17 mouse cellular contexts compared by ENCODE assay signal in genomic region chr6:65611834-65612233, GRCm38 (mm10). TPM values are rescaled to one million over a fixed set of nuclear protein-coding genes. Genes with fewer than 3 reads are reported as not detected.
A peak's percentile ranks its signal among the peaks of the same experiment; 100 is the strongest.
DNase-seq lines count a peak whose midpoint lies in the region; ATAC-seq and TF ChIP-seq lines count a peak whose summit lies in the region.
"Had no signal": no experiment of that assay in that cellular context is flagged by ENCODE, and none has a peak within 500 bp of the region (broad histone marks: within the 10 kb centered on the region; RNA-seq: fewer than 3 reads in every experiment).

No protein-coding gene starts in this region.

- H3K27ac ChIP-seq in heart, embryonic 16.5 days (ENCODE audit: low read length): peak overlapping the region; percentile 78
- H3K27ac ChIP-seq in layer of hippocampus, adult 2 months: no peak overlapping the region
- H3K27ac ChIP-seq: forebrain, embryonic 15.5 days; gastrocnemius, adult 2 months; hindbrain, embryonic 12.5 days; liver, embryonic 14.5 days had no signal

- no peak for TF ChIP-seq CTCF in layer of hippocampus, adult 2 months (conservative IDR thresholded peaks at IDR 0.05)

- no peak overlapping the region for H3K4me3 ChIP-seq in heart, embryonic 16.5 days (ENCODE audit: low read length)
- no peak overlapping the region for H3K4me3 ChIP-seq in layer of hippocampus, adult 2 months
- H3K4me3 ChIP-seq: forebrain, embryonic 15.5 days; gastrocnemius, adult 2 months; hindbrain, embryonic 12.5 days had no signal

- H3K9ac ChIP-seq in heart, embryonic 16.5 days (ENCODE audit: low read length): no peak overlapping the region
- H3K9ac ChIP-seq: forebrain, embryonic 15.5 days; hindbrain, embryonic 12.5 days; liver, embryonic 14.5 days had no signal

- peaks cover 18% of the 10 kb centered on the region for H3K4me1 ChIP-seq in heart, embryonic 16.5 days (ENCODE audit: control insufficient read depth, insufficient read depth, low read length)
- H3K4me1 ChIP-seq: forebrain, embryonic 15.5 days; hindbrain, embryonic 12.5 days had no signal

- H3K4me2 ChIP-seq in heart, embryonic 16.5 days (ENCODE audit: low read depth, low read length): no peak overlapping the region
- H3K4me2 ChIP-seq: forebrain, embryonic 15.5 days; hindbrain, embryonic 12.5 days had no signal

- no peaks in the 10 kb centered on the region for H3K36me3 ChIP-seq in heart, embryonic 16.5 days (ENCODE audit: control insufficient read depth, insufficient read depth)
- H3K36me3 ChIP-seq: forebrain, embryonic 15.5 days; hindbrain, embryonic 12.5 days had no signal

- peak; percentile 33 for ATAC-seq in granulocyte monocyte progenitor cell, adult 5-6 weeks (replicated peaks; ENCODE audit: poor library complexity, severe bottlenecking)
- peak; percentile 90 for ATAC-seq in heart, embryonic 16.5 days (replicated peaks; ENCODE audit: extremely low read depth, insufficient read depth, low FRiP score)
- peak; percentile 46; the same call in 1 of the 2 replicates for ATAC-seq in neutrophil, adult 5-6 weeks (ENCODE audit: extremely low read depth, insufficient number of reproducible peaks, low FRiP score, poor library complexity, severe bottlenecking)
- no peak; the same call in 1 of the 2 replicates for ATAC-seq in megakaryocyte-erythroid progenitor cell, adult 5-6 weeks (replicated peaks; ENCODE audit: low FRiP score, low TSS enrichment, poor library complexity, severe bottlenecking)
- ATAC-seq: forebrain, embryonic 15.5 days had no signal

- H3K27me3 ChIP-seq in heart, embryonic 16.5 days (ENCODE audit: control insufficient read depth, insufficient read depth, low read length): no peaks in the 10 kb centered on the region
- H3K27me3 ChIP-seq: forebrain, embryonic 15.5 days; hindbrain, embryonic 12.5 days had no signal

- peak; percentile 91 for DNase-seq in heart, adult 11 months
- no peak for DNase-seq in heart, postnatal 36 days
- DNase-seq in layer of hippocampus, adult 2 months (ENCODE audit: low spot score in 2 of 2): no peak
- DNase-seq in right cerebral cortex, adult 2 months (ENCODE audit: low spot score in 2 of 2): no peak
- DNase-seq: cerebellum, postnatal 36 days; gastrocnemius, adult 2 months; kidney, adult 18-20 months; kidney, postnatal 36 days; right cerebral cortex, postnatal 4 days; thymus, postnatal 14 days had no signal

- no peaks in the 10 kb centered on the region for H3K9me3 ChIP-seq in heart, embryonic 16.5 days (replicated peaks; ENCODE audit: control insufficient read depth, low read length)
- H3K9me3 ChIP-seq: forebrain, embryonic 15.5 days; hindbrain, embryonic 12.5 days had no signal

- intact Hi-C loops in heart, postnatal 36 days (cut with DNase I): loop anchor here (5.0 kb wide), 1 partner anchor 35 kb away; no protein-coding TSS in a partner anchor

RNA-seq across cellular contexts. Expression of gene Ndnf, which starts 59.6 kb away (rescaled TPM):
- 1 to 10 TPM; 2.0 to 3.9 TPM for total RNA-seq in heart, postnatal 36 days (2021)
- not detected in 2 replicates for total RNA-seq in granulocyte monocyte progenitor cell, adult 5-6 weeks (2014; fragmentation: Nextera tagmentation)
- 0.05 TPM in 1 of 2 replicates, not detected in the other for total RNA-seq in granulocyte monocyte progenitor cell, adult 5-6 weeks (2017)
- 4.4 and 7.8 TPM in 2 replicates for polyA plus RNA-seq in heart, embryonic 16.5 days (2015; fragmentation: Nextera tagmentation; extraction: Ambion mirVana)
- total RNA-seq in neutrophil, adult 5-6 weeks (2017): 0.37 and 3.5 TPM in 2 replicates
- total RNA-seq in megakaryocyte-erythroid progenitor cell, adult 5-6 weeks (2014; fragmentation: Nextera tagmentation): 2.0 TPM in 1 of 2 replicates, not detected in the other
- total RNA-seq in megakaryocyte-erythroid progenitor cell, adult 5-6 weeks (2017): 0.04 and 0.28 TPM in 2 replicates
- 10 to 100 TPM; 17.6 to 27.2 TPM for total RNA-seq in layer of hippocampus, adult 2 months (2021)
